Mouse (Mus musculus) gastrocnemius, postnatal 4 days (tissue): ENCODE measurements around the gene Col16a1. TPM values are rescaled to one million over a fixed set of nuclear protein-coding genes. Genes with fewer than 3 reads are reported as not detected.
A peak's percentile ranks its signal among the peaks of the same experiment; 100 is the strongest.

Experiments used
- DNase-seq, 2 experiments: peaks; one replicate each; pipeline ENCODE4 v3.0.0; 2021 to 2022; ENCODE audit warnings: low spot score in 2 of 2, mixed read lengths in 2 of 2
- total RNA-seq, 2 experiments: library from RNA; stranded (reverse); gene quantifications; 2 replicates each; pipeline ENCODE4 v1.2.3; 2021

Col16a1 gene
- total RNA-seq, 2 experiments from 2014 or later = 125 to 153 TPM

DNA sequence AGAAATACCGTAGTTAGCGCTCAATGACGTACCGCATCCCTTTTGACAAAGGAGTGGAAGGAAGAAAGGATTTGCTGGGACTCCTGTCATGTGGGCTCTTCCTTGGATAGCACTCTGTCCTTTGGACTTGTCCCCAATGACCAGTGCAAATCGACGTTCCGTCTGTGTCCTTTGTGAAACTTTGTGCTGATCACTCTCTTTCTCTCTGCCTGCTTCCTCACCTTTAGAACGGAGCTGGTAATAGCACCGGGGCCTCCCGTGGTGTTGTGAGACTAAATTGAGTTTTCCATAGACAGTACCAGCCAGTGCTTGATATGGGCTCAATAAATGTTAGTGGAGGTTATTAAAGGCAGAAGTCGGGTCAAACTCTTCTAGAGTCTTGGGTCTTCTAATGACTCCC lies 6.6 kb upstream of the Col16a1 start:
- no peak for DNase-seq

GRCm38 (mm10) chr4:130044211-130044610 lies 3.4 kb upstream of the Col16a1 start:
- DNase-seq = peak in 1 of 2 experiments; percentile 47

DNA sequence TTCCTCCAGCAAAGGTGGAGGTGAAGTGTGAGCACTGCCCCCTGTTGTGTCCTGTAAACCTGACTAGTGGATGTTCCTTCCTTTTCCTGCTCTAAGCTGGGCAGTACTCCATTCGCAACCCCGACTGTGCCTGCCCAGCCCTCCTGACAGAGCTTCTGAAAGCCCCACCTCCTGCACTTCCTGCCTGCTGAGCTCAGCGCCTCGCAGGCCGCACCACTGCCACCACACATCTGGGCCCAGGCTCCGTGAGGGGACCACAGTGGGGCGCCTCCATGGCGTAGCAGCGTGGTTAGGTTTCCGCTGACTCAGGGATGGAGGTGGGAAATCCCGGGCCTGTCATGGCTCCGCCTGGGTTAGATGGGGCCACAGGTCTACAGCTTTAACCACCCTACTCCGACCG lies 2.0 kb upstream of the Col16a1 start:
- peak; percentile 38 to 51 for DNase-seq

GRCm38 (mm10) chr4:130048203-130048479 lies 501 bp downstream of the Col16a1 start:
- no peak for DNase-seq

GRCm38 (mm10) chr4:130050056-130050824 lies 2.6 kb downstream of the Col16a1 start:
- peak; percentile 75 to 90 for DNase-seq

GRCm38 (mm10) chr4:130052283-130052682 lies 4.6 kb downstream of the Col16a1 start:
- no peak for DNase-seq

DNA sequence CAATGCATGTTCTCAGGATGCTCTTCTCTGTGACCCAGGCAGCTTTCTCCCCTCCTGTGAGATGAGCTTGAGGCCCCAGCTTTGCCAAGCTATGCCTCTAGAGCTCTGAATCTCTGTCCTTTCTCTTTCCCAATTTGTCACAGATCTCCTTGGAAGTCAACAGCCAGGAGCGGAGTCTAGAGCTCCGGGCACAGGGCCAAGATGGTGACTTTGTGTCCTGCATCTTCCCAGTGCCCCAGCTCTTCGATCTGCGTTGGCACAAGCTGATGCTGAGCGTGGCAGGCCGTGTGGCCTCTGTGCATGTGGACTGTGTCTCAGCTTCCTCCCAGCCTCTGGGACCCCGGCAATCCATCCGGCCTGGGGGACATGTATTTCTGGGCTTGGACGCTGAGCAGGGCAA lies 5.5 kb downstream of the Col16a1 start:
- no peak for DNase-seq

DNA sequence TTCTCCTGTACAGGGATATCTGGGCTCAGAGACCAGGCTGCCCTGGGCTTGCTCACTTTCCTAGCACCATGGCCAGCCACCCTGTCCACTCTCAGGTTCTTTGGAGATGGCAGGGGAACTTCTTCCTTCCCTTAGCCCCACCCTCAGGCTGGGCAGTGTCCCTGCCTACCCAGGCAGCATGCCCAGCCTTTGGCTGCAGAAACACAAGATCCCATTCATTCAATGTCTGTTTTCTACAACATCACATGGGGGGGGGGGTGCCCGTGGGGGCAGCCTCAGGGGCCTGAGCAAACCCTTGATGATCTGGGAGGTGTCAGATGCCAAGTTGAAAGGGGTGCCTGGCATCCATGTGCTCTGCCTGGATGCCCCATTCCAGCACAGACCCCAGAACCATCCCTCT lies 7.1 kb downstream of the Col16a1 start:
- no peak for DNase-seq

DNA sequence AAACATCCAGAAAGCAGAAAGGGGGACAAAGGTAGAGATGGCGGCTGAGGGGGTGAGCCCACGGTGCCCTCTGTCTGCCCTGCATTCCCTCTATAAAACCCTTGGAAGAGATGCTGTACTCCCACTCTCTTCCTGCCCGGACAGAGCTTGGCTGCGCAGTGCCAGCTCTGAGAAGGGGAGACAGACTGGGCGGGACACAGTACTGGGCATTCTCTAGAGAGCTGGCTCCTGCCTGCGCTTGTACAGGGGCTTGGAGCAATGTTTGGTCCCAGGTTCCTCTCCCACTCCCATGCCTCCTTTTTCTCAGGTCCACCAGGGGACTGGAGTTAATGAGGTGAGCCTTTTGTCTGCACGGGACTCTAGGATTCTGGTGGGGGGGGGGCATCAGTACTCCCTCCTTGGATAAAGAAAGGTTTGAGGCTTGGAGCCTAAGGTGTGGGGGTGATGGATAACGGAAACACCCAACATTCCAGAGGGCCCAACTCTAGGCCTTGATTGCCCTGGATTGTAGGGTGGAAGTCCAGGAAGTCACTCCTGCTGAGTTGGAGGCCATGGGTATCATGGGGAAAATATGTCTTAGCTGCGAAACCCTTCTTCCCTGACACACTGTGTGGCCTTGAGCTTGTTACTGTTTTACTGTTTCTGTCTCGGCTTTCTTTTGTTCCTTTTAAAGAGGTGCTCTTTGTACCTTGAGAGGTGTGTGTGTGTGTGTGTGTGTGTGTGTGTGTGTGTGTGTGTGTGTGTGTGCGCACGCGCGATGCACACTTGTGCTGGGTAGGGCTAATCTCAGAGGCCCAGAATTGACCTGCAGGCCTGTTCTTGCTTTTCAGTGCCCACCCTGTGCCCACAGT lies 7.7 kb downstream of the Col16a1 start:
- DNase-seq = no peak

DNA sequence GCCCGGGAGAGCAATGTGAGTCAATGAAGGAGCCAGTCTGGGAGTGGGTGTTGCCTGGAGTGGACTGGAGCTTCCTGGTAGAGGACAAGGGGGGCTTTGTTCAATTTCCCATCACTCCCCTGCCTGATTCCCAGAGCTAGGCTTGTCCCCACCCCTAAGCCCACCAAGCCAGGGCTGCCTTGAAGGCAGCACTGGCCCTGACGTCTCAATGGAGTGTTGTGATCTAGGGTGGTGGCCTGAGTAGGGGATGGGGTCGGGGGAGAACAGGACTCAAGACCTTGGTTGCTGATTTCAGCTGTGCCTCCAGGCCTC lies 8.3 kb downstream of the Col16a1 start:
- DNase-seq = no peak

GRCm38 (mm10) chr4:130056471-130056870 lies 8.8 kb downstream of the Col16a1 start:
- no peak for DNase-seq

DNA sequence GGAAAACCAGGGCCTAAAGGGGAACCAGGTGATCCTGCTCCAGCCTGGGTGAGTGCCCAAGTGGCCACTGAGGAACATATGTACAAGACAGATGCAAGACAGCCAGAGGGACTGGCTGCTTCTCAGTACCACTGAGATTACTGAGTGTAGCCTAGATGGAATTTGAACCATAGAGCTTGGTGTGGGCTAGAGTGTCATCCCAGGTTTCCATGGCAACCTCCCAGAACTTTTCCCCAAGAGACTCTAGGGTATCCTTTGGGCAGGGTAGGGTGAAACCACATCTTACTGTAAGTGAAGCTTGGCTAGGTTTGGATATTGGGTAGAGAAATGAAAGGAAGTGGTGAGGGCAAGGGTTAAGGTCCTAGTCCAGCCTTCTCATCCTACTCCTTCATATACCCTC lies 13.3 kb downstream of the Col16a1 start:
- no peak for DNase-seq

- no peak for DNase-seq
These were observed 15.6 kb downstream of the Col16a1 start for GRCm38 (mm10) chr4:130063191-130063590.

GRCm38 (mm10) chr4:130066816-130067215 lies 19.2 kb downstream of the Col16a1 start:
- DNase-seq = no peak

- no peak for DNase-seq
These were observed 22.9 kb downstream of the Col16a1 start for GRCm38 (mm10) chr4:130070523-130070922.

GRCm38 (mm10) chr4:130071758-130072157 lies 24.1 kb downstream of the Col16a1 start:
- DNase-seq = no peak

GRCm38 (mm10) chr4:130073367-130073766 lies 25.7 kb downstream of the Col16a1 start:
- no peak for DNase-seq

- DNase-seq = no peak
These were observed 27.3 kb downstream of the Col16a1 start for GRCm38 (mm10) chr4:130074761-130075515.

GRCm38 (mm10) chr4:130076856-130077255 lies 29.2 kb downstream of the Col16a1 start:
- DNase-seq = peak in 1 of 2 experiments; percentile 51

GRCm38 (mm10) chr4:130078816-130079485 lies 31.3 kb downstream of the Col16a1 start:
- DNase-seq = no peak

- no peak for DNase-seq
These were observed 31.9 kb downstream of the Col16a1 start for GRCm38 (mm10) chr4:130079521-130079920.
